Mouse (Mus musculus) monocyte, adult 2 months (primary cell): ENCODE data around the gene Prkce.

ENCODE experiments used
- DNase-seq, 2 experiments: peaks; one replicate each; pipeline ENCODE4 v3.0.0; 2022; ENCODE audit warnings: low spot score in 2 of 2, low read depth in 1 of 2

The Prkce gene

DNA sequence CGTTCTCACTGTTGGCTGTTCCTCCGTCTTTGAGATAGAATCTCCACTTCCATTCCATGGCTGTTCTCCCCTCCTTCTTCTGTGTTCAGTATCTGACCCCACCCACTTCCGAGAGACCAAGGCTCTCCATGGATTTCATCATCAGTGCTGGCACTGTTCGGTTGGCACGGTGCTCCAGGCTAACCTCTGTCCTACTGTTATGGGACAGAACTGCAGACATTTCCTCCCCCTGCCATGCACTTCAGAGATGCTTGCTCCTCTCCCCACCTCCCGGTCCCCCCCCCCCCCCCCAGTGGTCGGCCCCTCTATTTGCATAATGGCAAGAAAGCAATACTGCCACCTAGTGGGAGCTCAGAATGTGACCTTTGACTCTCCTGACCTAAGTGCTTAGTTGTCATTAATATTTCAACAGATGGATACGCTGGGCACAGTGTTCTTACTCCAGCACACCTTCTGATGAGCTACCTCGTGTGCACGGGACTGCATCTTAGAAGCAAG is 125.7 kb downstream of the Prkce start:
- DNase-seq = peak in 1 of 2 experiments; percentile 31

- no peak for DNase-seq
These were observed 132.0 kb downstream of the Prkce start for GRCm38 (mm10) chr17:86299576-86299975.

DNA sequence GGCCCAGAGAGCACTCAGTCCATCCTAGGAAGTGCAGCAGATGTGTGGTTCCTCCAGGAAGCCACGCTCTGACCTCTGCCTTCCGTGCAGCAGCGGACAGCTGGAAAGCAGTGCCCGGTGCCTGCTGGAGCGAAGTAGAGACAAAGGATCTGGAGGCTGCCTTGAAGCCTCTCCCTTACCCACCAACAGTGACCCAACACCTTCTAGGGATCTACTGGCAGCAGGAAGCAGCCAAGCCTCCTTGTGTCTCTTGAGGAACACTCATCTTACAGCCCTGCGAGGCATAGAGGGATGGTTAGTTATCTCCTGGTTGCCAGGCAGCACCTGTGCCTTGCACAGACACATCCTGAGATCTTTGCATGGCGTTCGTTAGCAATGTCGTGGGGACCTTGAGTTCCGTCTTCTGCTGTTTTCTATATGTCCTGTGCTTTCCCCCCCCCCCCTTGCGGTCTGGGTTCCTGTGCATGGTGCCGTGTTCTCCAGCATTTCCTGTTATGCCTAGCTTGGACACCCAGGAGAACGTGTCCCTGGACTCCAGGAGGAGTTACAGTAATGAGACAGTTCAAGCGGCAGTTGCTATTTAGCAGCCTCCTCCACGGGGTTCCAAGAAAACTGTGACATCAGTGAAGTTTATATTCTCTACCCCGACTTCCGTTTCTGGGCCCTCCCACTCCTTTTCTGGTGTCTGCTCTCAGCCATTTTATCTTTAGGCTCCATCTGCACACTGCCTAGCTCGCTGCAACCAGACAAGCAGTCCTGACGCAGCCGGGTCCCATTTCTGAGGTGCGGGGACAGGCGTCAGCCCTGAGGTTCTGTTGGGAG is 133.4 kb downstream of the Prkce start:
- DNase-seq = no peak

- DNase-seq = no peak
These were observed 134.7 kb downstream of the Prkce start for GRCm38 (mm10) chr17:86302266-86302665.

- no peak for DNase-seq
These were observed 135.3 kb downstream of the Prkce start for GRCm38 (mm10) chr17:86302861-86303331.

- no peak for DNase-seq
These were observed 136.0 kb downstream of the Prkce start for GRCm38 (mm10) chr17:86303401-86304243.

- DNase-seq = no peak
These were observed 137.5 kb downstream of the Prkce start for GRCm38 (mm10) chr17:86304923-86305630.

- DNase-seq = no peak
These were observed 138.6 kb downstream of the Prkce start for GRCm38 (mm10) chr17:86306161-86306560.

- no peak for DNase-seq
These were observed 146.0 kb downstream of the Prkce start for GRCm38 (mm10) chr17:86313413-86314139.

DNA sequence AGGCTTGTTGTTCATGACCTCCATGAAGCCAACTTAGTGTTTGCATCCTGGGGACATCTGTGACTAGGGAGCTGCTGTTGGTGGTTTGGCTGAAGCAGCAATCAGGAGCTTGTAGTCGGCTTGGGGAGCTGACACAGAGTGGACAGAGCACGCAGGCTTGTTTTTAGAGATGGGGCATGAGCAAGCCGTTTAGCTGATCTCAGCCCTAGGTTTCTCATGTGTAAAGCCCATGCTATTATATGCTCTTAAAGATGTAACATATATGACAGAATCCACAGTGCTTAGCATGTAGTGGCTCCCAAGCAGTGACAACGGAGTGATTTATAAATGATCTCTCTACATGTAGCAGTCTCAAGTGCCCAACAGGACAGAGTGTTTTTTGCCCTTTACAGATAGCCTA is 148.3 kb downstream of the Prkce start:
- DNase-seq = no peak

- no peak for DNase-seq
These were observed 149.2 kb downstream of the Prkce start for GRCm38 (mm10) chr17:86316771-86317170.

- DNase-seq = no peak
These were observed 149.6 kb downstream of the Prkce start for GRCm38 (mm10) chr17:86317197-86317596.

- DNase-seq = no peak
These were observed 152.5 kb downstream of the Prkce start for GRCm38 (mm10) chr17:86319967-86320602.

- DNase-seq = peak in 1 of 2 experiments; percentile 20
These were observed 155.3 kb downstream of the Prkce start for GRCm38 (mm10) chr17:86322840-86323239.

DNA sequence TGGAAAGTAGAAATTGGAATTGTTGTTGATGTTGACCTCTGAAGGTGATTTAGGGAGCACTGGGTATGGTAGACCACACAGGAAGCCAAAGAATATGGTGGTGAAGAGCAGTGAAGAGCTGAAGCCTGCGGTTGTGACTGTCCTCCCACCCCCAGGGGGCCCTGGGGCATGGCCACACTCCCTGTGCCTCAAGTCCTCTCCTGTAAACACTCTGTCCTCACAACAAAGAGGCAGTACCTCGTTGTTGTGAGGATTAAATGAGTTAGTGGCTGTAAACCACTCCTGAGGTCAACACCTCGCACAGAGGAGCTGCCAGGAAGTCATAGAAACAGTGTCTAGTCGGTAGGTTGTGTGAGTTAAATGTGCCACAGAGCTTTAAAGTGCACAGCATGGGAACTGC is 155.7 kb downstream of the Prkce start:
- DNase-seq = no peak

DNA sequence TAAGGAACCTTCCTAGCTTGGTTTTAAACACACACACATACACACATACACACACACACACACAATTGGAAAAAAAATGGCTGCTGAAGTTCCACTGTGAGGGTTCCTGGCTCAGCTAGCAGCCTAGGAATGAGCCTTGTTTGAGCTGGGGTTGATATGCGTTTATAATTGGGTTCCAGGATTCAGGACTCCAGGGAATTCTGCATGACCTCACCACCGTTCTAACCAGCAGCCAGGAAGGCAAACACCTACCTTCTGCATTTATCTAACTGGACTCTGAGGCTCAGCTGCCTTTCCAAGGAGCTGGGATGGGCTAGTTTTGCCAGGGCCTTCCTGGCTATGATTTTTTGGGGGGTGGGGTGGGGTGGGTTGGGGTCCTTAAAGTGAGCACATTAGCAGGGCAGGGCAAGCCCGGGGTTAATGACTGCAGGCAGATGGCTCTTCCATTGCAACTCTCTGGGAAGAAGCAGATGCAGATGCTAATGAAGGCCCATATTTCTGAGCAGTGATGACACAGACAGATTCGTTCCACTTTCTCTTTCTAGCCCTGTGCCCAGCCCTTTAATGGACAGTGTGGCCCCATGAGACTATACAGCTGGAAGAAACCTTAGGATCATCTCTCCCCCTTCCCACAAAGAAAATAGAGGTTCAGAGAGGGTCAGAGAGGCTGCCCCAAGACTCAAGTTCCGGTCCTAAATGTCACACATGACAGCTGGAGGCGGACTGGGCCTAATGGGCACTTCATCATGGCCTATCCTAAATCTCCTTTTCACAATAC is 156.5 kb downstream of the Prkce start:
- DNase-seq = no peak

DNA sequence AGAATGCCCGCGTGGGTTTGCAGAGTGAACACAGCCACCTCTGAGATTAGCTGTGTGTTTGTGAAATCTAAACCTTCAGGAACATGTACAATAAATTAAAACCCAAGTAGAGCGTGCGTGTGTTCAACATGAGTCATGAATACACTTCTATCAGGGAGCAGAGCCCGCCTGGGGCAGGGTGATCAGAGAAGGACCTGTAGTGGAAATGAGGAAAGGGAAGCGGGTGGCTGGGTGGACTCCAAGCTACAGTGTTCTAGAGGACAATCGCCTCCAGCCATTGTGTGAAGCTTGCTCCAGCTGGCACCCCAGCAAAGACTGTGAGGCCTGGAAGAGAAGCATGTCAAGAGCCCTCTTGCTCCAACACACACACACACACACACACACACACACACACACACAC is 157.2 kb downstream of the Prkce start:
- DNase-seq = no peak

- DNase-seq = no peak
These were observed 157.7 kb downstream of the Prkce start for GRCm38 (mm10) chr17:86325317-86325716.

- DNase-seq = no peak
These were observed 160.4 kb downstream of the Prkce start for GRCm38 (mm10) chr17:86327958-86328357.
